Mouse (Mus musculus): ENCODE measurements around the gene Fam196a. TPM values are rescaled to one million over a fixed set of nuclear protein-coding genes. Genes with fewer than 3 reads are reported as not detected.
A peak's percentile ranks its signal among the peaks of the same experiment; 100 is the strongest.

Fam196a gene
- polyA plus RNA-seq, 1 experiment from 2014 or later: 2.3 TPM

GRCm38 (mm10) chr7:134937471-134937926, 731 bp downstream of the Fam196a start:
- Histone ChIP-seq H3K27me3 (ENCODE audit: control insufficient read depth, insufficient read depth, low read length) (peaks cover 37% of the 10 kb centered on the region), H3K27ac (ENCODE audit: low read depth, low read length) (no peak overlapping the region), H3K4me3 (ENCODE audit: low read depth, low read length) (peak overlapping the region; percentile 48), H3K36me3 (ENCODE audit: control insufficient read depth, insufficient read depth, low read length) (no peaks in the 10 kb centered on the region; the same call in 1 of the 2 replicates), H3K9ac (ENCODE audit: low read depth, low read length) (peak overlapping the region; percentile 23; the same call in 1 of the 2 replicates), H3K4me2 (peak overlapping the region; percentile 89), H3K4me1 (ENCODE audit: control insufficient read depth, insufficient read depth, low read length) (peaks cover 15% of the 10 kb centered on the region), H3K9me3 (replicated peaks; ENCODE audit: control insufficient read depth, low read length) (no peaks in the 10 kb centered on the region)
- ATAC-seq (replicated peaks; ENCODE audit: insufficient number of reproducible peaks, low FRiP score, low TSS enrichment): no peak
- 1% methylated on average over 35 of the region's 37 CpGs for WGBS (ENCODE audit: insufficient replicate concordance)

GRCm38 (mm10) chr7:134931886-134932285, 6.3 kb downstream of the Fam196a start:
- no peak for ATAC-seq (replicated peaks; ENCODE audit: insufficient number of reproducible peaks, low FRiP score, low TSS enrichment)
- Histone ChIP-seq H3K4me3 (ENCODE audit: low read depth, low read length) (no peak overlapping the region), H3K9ac (ENCODE audit: low read depth, low read length) (no peak overlapping the region), H3K27me3 (ENCODE audit: control insufficient read depth, insufficient read depth, low read length) (peaks cover 12% of the 10 kb centered on the region), H3K4me2 (no peak overlapping the region), H3K27ac (ENCODE audit: low read depth, low read length) (no peak overlapping the region), H3K9me3 (replicated peaks; ENCODE audit: control insufficient read depth, low read length) (no peaks in the 10 kb centered on the region), H3K4me1 (ENCODE audit: control insufficient read depth, insufficient read depth, low read length) (no peaks in the 10 kb centered on the region), H3K36me3 (ENCODE audit: control insufficient read depth, insufficient read depth, low read length) (no peaks in the 10 kb centered on the region; the same call in 1 of the 2 replicates)
- WGBS (ENCODE audit: insufficient replicate concordance): 63% methylated on average over 2 of the region's 2 CpGs

- H3K9me3 ChIP-seq (replicated peaks; ENCODE audit: control insufficient read depth, low read length): no peaks in the 10 kb centered on the region
- H3K9ac ChIP-seq (ENCODE audit: low read depth, low read length): no peak overlapping the region
- WGBS (ENCODE audit: insufficient replicate concordance): 80% methylated on average over 2 of the region's 2 CpGs
- no peaks in the 10 kb centered on the region for H3K36me3 ChIP-seq (ENCODE audit: control insufficient read depth, insufficient read depth, low read length)
- H3K27me3 ChIP-seq (ENCODE audit: control insufficient read depth, insufficient read depth, low read length): no peaks in the 10 kb centered on the region
- H3K4me1 ChIP-seq (ENCODE audit: control insufficient read depth, insufficient read depth, low read length): no peaks in the 10 kb centered on the region
- H3K4me2 ChIP-seq: no peak overlapping the region
- no peak overlapping the region for H3K4me3 ChIP-seq (ENCODE audit: low read depth, low read length)
- no peak for ATAC-seq (replicated peaks; ENCODE audit: insufficient number of reproducible peaks, low FRiP score, low TSS enrichment)
- no peak overlapping the region for H3K27ac ChIP-seq (ENCODE audit: low read depth, low read length)
These were observed 36.2 kb downstream of the Fam196a start for GRCm38 (mm10) chr7:134901992-134902391.

GRCm38 (mm10) chr7:134899462-134899861, 38.8 kb downstream of the Fam196a start:
- H3K36me3 ChIP-seq (ENCODE audit: control insufficient read depth, insufficient read depth, low read length): no peaks in the 10 kb centered on the region
- H3K9me3 ChIP-seq (replicated peaks; ENCODE audit: control insufficient read depth, low read length): no peaks in the 10 kb centered on the region
- H3K4me1 ChIP-seq (ENCODE audit: control insufficient read depth, insufficient read depth, low read length): no peaks in the 10 kb centered on the region
- no peak overlapping the region for H3K27ac ChIP-seq (ENCODE audit: low read depth, low read length)
- no peak overlapping the region for H3K4me3 ChIP-seq (ENCODE audit: low read depth, low read length)
- H3K9ac ChIP-seq (ENCODE audit: low read depth, low read length): no peak overlapping the region
- no peak overlapping the region for H3K4me2 ChIP-seq
- H3K27me3 ChIP-seq (ENCODE audit: control insufficient read depth, insufficient read depth, low read length): no peaks in the 10 kb centered on the region
- 69% methylated on average over 2 of the region's 2 CpGs for WGBS (ENCODE audit: insufficient replicate concordance)
- ATAC-seq (replicated peaks; ENCODE audit: insufficient number of reproducible peaks, low FRiP score, low TSS enrichment): no peak

GRCm38 (mm10) chr7:134894604-134895003, 43.6 kb downstream of the Fam196a start:
- WGBS (ENCODE audit: insufficient replicate concordance): 70% methylated on average over 2 of the region's 2 CpGs
- Histone ChIP-seq H3K4me2 (no peak overlapping the region), H3K9ac (ENCODE audit: low read depth, low read length) (no peak overlapping the region), H3K36me3 (ENCODE audit: control insufficient read depth, insufficient read depth, low read length) (no peaks in the 10 kb centered on the region), H3K27ac (ENCODE audit: low read depth, low read length) (no peak overlapping the region), H3K27me3 (ENCODE audit: control insufficient read depth, insufficient read depth, low read length) (no peaks in the 10 kb centered on the region), H3K4me1 (ENCODE audit: control insufficient read depth, insufficient read depth, low read length) (no peaks in the 10 kb centered on the region), H3K4me3 (ENCODE audit: low read depth, low read length) (no peak overlapping the region), H3K9me3 (replicated peaks; ENCODE audit: control insufficient read depth, low read length) (no peaks in the 10 kb centered on the region)
- ATAC-seq (replicated peaks; ENCODE audit: insufficient number of reproducible peaks, low FRiP score, low TSS enrichment): no peak

GRCm38 (mm10) chr7:134892972-134893371, 45.3 kb downstream of the Fam196a start:
- no peak overlapping the region for H3K9ac ChIP-seq (ENCODE audit: low read depth, low read length)
- H3K4me2 ChIP-seq: no peak overlapping the region
- no peaks in the 10 kb centered on the region for H3K9me3 ChIP-seq (replicated peaks; ENCODE audit: control insufficient read depth, low read length)
- no peaks in the 10 kb centered on the region for H3K36me3 ChIP-seq (ENCODE audit: control insufficient read depth, insufficient read depth, low read length)
- ATAC-seq (replicated peaks; ENCODE audit: insufficient number of reproducible peaks, low FRiP score, low TSS enrichment): no peak
- WGBS (ENCODE audit: insufficient replicate concordance): 84% methylated on average over 4 of the region's 4 CpGs
- 0 out of 2 replicates have a peak, but pooled peaks cover under 1% of the 10 kb centered on the region for H3K4me1 ChIP-seq (ENCODE audit: control insufficient read depth, insufficient read depth, low read length)
- no peak overlapping the region for H3K4me3 ChIP-seq (ENCODE audit: low read depth, low read length)
- H3K27me3 ChIP-seq (ENCODE audit: control insufficient read depth, insufficient read depth, low read length): no peaks in the 10 kb centered on the region
- H3K27ac ChIP-seq (ENCODE audit: low read depth, low read length): no peak overlapping the region

- no peaks in the 10 kb centered on the region for H3K27me3 ChIP-seq (ENCODE audit: control insufficient read depth, insufficient read depth, low read length)
- H3K9ac ChIP-seq (ENCODE audit: low read depth, low read length): no peak overlapping the region
- no peak overlapping the region for H3K27ac ChIP-seq (ENCODE audit: low read depth, low read length)
- 89% methylated on average over 13 of the region's 13 CpGs for WGBS (ENCODE audit: insufficient replicate concordance)
- H3K9me3 ChIP-seq (replicated peaks; ENCODE audit: control insufficient read depth, low read length): no peaks in the 10 kb centered on the region
- H3K4me3 ChIP-seq (ENCODE audit: low read depth, low read length): no peak overlapping the region
- H3K4me1 ChIP-seq (ENCODE audit: control insufficient read depth, insufficient read depth, low read length): 0 out of 2 replicates have a peak, but pooled peaks cover 2% of the 10 kb centered on the region
- no peaks in the 10 kb centered on the region for H3K36me3 ChIP-seq (ENCODE audit: control insufficient read depth, insufficient read depth, low read length)
- no peak overlapping the region for H3K4me2 ChIP-seq
- no peak for ATAC-seq (replicated peaks; ENCODE audit: insufficient number of reproducible peaks, low FRiP score, low TSS enrichment)
These were observed 45.8 kb downstream of the Fam196a start for GRCm38 (mm10) chr7:134892449-134892871.

GRCm38 (mm10) chr7:134883516-134883915, 54.7 kb downstream of the Fam196a start:
- no peak overlapping the region for H3K27ac ChIP-seq (ENCODE audit: low read depth, low read length)
- 76% methylated on average over 6 of the region's 6 CpGs for WGBS (ENCODE audit: insufficient replicate concordance)
- 0 out of 2 replicates have a peak, but pooled peaks cover 2% of the 10 kb centered on the region for H3K4me1 ChIP-seq (ENCODE audit: control insufficient read depth, insufficient read depth, low read length)
- no peak for ATAC-seq (replicated peaks; ENCODE audit: insufficient number of reproducible peaks, low FRiP score, low TSS enrichment)
- no peak overlapping the region for H3K4me2 ChIP-seq
- no peak overlapping the region for H3K9ac ChIP-seq (ENCODE audit: low read depth, low read length)
- H3K4me3 ChIP-seq (ENCODE audit: low read depth, low read length): no peak overlapping the region
- H3K9me3 ChIP-seq (replicated peaks; ENCODE audit: control insufficient read depth, low read length): no peaks in the 10 kb centered on the region
- no peaks in the 10 kb centered on the region for H3K36me3 ChIP-seq (ENCODE audit: control insufficient read depth, insufficient read depth, low read length)
- H3K27me3 ChIP-seq (ENCODE audit: control insufficient read depth, insufficient read depth, low read length): no peaks in the 10 kb centered on the region

- ATAC-seq (replicated peaks; ENCODE audit: insufficient number of reproducible peaks, low FRiP score, low TSS enrichment): no peak
- Histone ChIP-seq H3K9ac (ENCODE audit: low read depth, low read length) (no peak overlapping the region), H3K27ac (ENCODE audit: low read depth, low read length) (no peak overlapping the region), H3K27me3 (ENCODE audit: control insufficient read depth, insufficient read depth, low read length) (no peaks in the 10 kb centered on the region), H3K9me3 (replicated peaks; ENCODE audit: control insufficient read depth, low read length) (no peaks in the 10 kb centered on the region), H3K4me1 (ENCODE audit: control insufficient read depth, insufficient read depth, low read length) (no peaks in the 10 kb centered on the region), H3K4me2 (no peak overlapping the region), H3K36me3 (ENCODE audit: control insufficient read depth, insufficient read depth, low read length) (no peaks in the 10 kb centered on the region), H3K4me3 (ENCODE audit: low read depth, low read length) (no peak overlapping the region)
- WGBS (ENCODE audit: insufficient replicate concordance): 55% methylated on average over 6 of the region's 6 CpGs
These were observed 57.8 kb downstream of the Fam196a start for GRCm38 (mm10) chr7:134880431-134880830.
